Mouse (Mus musculus) thymus, adult 2 months (tissue): ENCODE results near the gene Smarca4.

ENCODE experiments used
- CTCF ChIP-seq: fragments of 200-500 bp; IDR thresholded peaks from 2 replicates; pipeline ENCODE4 v1.5.1; 2012; ENCODE audit warnings: mild to moderate bottlenecking, control low read depth, low read length, moderate library complexity, borderline replicate concordance; ENCODE audit not compliant: control insufficient read depth, poor library complexity, insufficient read depth; ENCODE audit errors: extremely low read depth
- POLR2A ChIP-seq: fragments of 200-500 bp; IDR thresholded peaks from 2 replicates; pipeline ENCODE4 v1.6.1; 2012; ENCODE audit warnings: mild to moderate bottlenecking, low read length, control low read depth, moderate library complexity; ENCODE audit not compliant: control insufficient read depth, poor library complexity, insufficient read depth; ENCODE audit errors: extremely low read depth

- TF ChIP-seq POLR2A (no peak), CTCF (no peak)
Measured at GRCm38 (mm10) chr9:21677706-21678105, 61.7 kb downstream of the Smarca4 start.
